In the genomic region with DNA sequence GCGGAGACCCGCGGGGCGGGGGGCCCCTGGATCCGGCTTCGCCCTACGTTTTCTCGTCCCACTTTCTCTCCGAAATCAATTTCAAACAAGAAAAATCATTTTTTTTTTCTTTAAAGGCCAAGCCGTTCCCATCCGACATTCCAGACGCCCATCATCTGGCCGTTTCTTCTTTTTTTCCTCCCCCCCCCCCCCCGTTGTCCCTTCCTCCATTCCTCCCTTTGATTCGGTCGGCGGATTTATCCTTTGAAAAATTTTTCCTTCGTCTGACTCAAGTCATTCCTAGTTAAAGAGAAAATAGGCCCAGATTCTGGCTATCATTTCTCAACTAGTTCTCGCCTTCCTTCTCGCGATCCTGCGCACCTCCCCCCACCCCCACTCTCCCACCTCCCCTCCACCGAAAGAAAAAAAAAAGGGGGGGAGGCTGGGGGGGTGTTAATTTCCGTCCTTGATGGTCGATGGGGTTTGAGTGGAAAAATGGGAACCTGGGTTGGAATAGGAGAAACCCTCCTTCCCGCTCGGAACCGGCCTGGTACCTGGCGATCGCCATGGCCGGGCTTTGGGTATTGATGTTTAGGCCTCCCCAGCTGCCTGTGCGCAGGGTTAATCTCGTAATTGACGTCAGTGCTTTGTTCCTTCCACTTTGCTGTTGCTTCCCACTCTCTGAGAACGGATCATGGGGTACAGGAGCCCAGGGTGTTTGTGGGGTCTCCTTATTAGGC, we compare ENCODE assay signal across 8 mouse cellular contexts. TPM values are rescaled to one million over a fixed set of nuclear protein-coding genes. Genes with fewer than 3 reads are reported as not detected.
DNase-seq lines count a peak whose midpoint lies in the region; ATAC-seq and TF ChIP-seq lines count a peak whose summit lies in the region.

No protein-coding gene starts in this region.

- H3K79me2 ChIP-seq in myocyte (ENCODE audit: control insufficient read depth, insufficient read depth): peaks cover 53% of the 10 kb centered on the region

- peak overlapping the region; percentile 69 for H3K4me2 ChIP-seq in embryonic facial prominence, embryonic 13.5 days
- peak overlapping the region; percentile 91 for H3K4me2 ChIP-seq in heart, embryonic 11.5 days
- peak overlapping the region; percentile 91 for H3K4me2 ChIP-seq in kidney, embryonic 15.5 days
- peak overlapping the region; percentile 78 for H3K4me2 ChIP-seq in liver, embryonic 11.5 days
- peak overlapping the region; percentile 74 for H3K4me2 ChIP-seq in myocyte (ENCODE audit: low read depth)

- H3K27me3 ChIP-seq in embryonic facial prominence, embryonic 13.5 days: no peaks in the 10 kb centered on the region
- no peaks in the 10 kb centered on the region for H3K27me3 ChIP-seq in heart, embryonic 11.5 days (ENCODE audit: control insufficient read depth, insufficient read depth, low read length)
- no peaks in the 10 kb centered on the region for H3K27me3 ChIP-seq in kidney, embryonic 15.5 days
- H3K27me3 ChIP-seq in liver, embryonic 11.5 days (replicated peaks; ENCODE audit: control insufficient read depth, insufficient read depth, low read length): no peaks in the 10 kb centered on the region
- H3K27me3 ChIP-seq in myocyte (ENCODE audit: control insufficient read depth, insufficient read depth, insufficient read length): no peaks in the 10 kb centered on the region
- no peaks in the 10 kb centered on the region for H3K27me3 ChIP-seq in splenic B cell, adult 2 months (ENCODE audit: control insufficient read depth, insufficient read depth, low read length, poor library complexity, severe bottlenecking)

- no peak for ATAC-seq in embryonic facial prominence, embryonic 13.5 days (ENCODE audit: insufficient number of reproducible peaks, insufficient read depth, low FRiP score, low TSS enrichment, low read depth)
- ATAC-seq in heart, embryonic 11.5 days (replicated peaks; ENCODE audit: insufficient number of reproducible peaks, low FRiP score, low TSS enrichment): no peak
- ATAC-seq in kidney, embryonic 15.5 days (replicated peaks; ENCODE audit: low FRiP score): no peak; the same call in 1 of the 2 replicates
- ATAC-seq in liver, embryonic 11.5 days (replicated peaks; ENCODE audit: low FRiP score): no peak

- peak overlapping the region; percentile 79 for H3ac ChIP-seq in myocyte (ENCODE audit: control insufficient read depth, insufficient read length)

- peak overlapping the region; percentile 94 for H3K9ac ChIP-seq in embryonic facial prominence, embryonic 13.5 days
- peak overlapping the region; percentile 86 for H3K9ac ChIP-seq in heart, embryonic 11.5 days (ENCODE audit: low read depth, low read length)
- peak overlapping the region; percentile 98 for H3K9ac ChIP-seq in kidney, embryonic 15.5 days
- H3K9ac ChIP-seq in liver, embryonic 11.5 days (ENCODE audit: low read depth, low read length): peak overlapping the region; percentile 91

- peak; percentile 12 for TF ChIP-seq POLR2A in myocyte (IDR thresholded peaks at IDR 0.05; ENCODE audit: insufficient read length, low read depth)

- 0% methylated on average over 34 of the region's 35 CpGs for WGBS in embryonic facial prominence, embryonic 13.5 days
- under 1% methylated on average over 35 of the region's 35 CpGs for WGBS in heart, embryonic 11.5 days (ENCODE audit: insufficient replicate concordance)
- 1% methylated on average over 35 of the region's 35 CpGs for WGBS in kidney, embryonic 15.5 days
- WGBS in liver, embryonic 11.5 days: 0% methylated on average over 35 of the region's 35 CpGs

- H3K4me3 ChIP-seq in embryonic facial prominence, embryonic 13.5 days: peak overlapping the region; percentile 73
- peak overlapping the region; percentile 72 for H3K4me3 ChIP-seq in heart, embryonic 11.5 days (ENCODE audit: low read depth, low read length)
- H3K4me3 ChIP-seq in kidney, embryonic 15.5 days (replicated peaks): peak overlapping the region; percentile 80
- H3K4me3 ChIP-seq in liver, embryonic 11.5 days (ENCODE audit: low read depth, low read length): peak overlapping the region; percentile 87
- peak overlapping the region; percentile 96 for H3K4me3 ChIP-seq in myocyte

- peak; percentile 82 for DNase-seq in 3T3-L1 (ENCODE audit: low read depth, low spot score)
- DNase-seq in adrenal gland, postnatal 10 days: peak; percentile 68
- peak; percentile 74 for DNase-seq in liver, embryonic 11.5 days (ENCODE audit: low spot score)
- peak; percentile 72 for DNase-seq in splenic B cell, adult 2 months (ENCODE audit: low read depth, low spot score)

- H3K36me3 ChIP-seq in embryonic facial prominence, embryonic 13.5 days: 0 out of 2 replicates have a peak, but pooled peaks cover 6% of the 10 kb centered on the region
- no peaks in the 10 kb centered on the region for H3K36me3 ChIP-seq in heart, embryonic 11.5 days (ENCODE audit: control insufficient read depth, insufficient read depth, low read length)
- peaks cover 14% of the 10 kb centered on the region; the same call in 1 of the 2 replicates for H3K36me3 ChIP-seq in kidney, embryonic 15.5 days
- H3K36me3 ChIP-seq in liver, embryonic 11.5 days (ENCODE audit: control insufficient read depth, insufficient read depth, low read length): no peaks in the 10 kb centered on the region
- H3K36me3 ChIP-seq in myocyte (ENCODE audit: control insufficient read depth, insufficient read depth): peaks cover 7% of the 10 kb centered on the region
- H3K36me3 ChIP-seq in splenic B cell, adult 2 months (ENCODE audit: control insufficient read depth, insufficient read depth, low read length, poor library complexity, severe bottlenecking): peaks cover 2% of the 10 kb centered on the region; the same call in 1 of the 2 replicates

- no peaks in the 10 kb centered on the region for H3K9me3 ChIP-seq in embryonic facial prominence, embryonic 13.5 days
- no peaks in the 10 kb centered on the region for H3K9me3 ChIP-seq in heart, embryonic 11.5 days (replicated peaks; ENCODE audit: control insufficient read depth, low read length)
- H3K9me3 ChIP-seq in kidney, embryonic 15.5 days (replicated peaks): no peaks in the 10 kb centered on the region
- no peaks in the 10 kb centered on the region for H3K9me3 ChIP-seq in liver, embryonic 11.5 days (ENCODE audit: control insufficient read depth, low read length)

- H3K27ac ChIP-seq in embryonic facial prominence, embryonic 13.5 days: peak overlapping the region; percentile 98
- H3K27ac ChIP-seq in heart, embryonic 11.5 days (ENCODE audit: low read depth, low read length): peak overlapping the region; percentile 97
- H3K27ac ChIP-seq in kidney, embryonic 15.5 days: peak overlapping the region; percentile 96
- peak overlapping the region; percentile 76 for H3K27ac ChIP-seq in liver, embryonic 11.5 days (ENCODE audit: low read depth, low read length)

- peaks cover 4% of the 10 kb centered on the region for H3K4me1 ChIP-seq in embryonic facial prominence, embryonic 13.5 days
- no peaks in the 10 kb centered on the region for H3K4me1 ChIP-seq in heart, embryonic 11.5 days (ENCODE audit: control insufficient read depth, insufficient read depth, low read length)
- peaks cover 11% of the 10 kb centered on the region for H3K4me1 ChIP-seq in kidney, embryonic 15.5 days
- H3K4me1 ChIP-seq in liver, embryonic 11.5 days (replicated peaks; ENCODE audit: control insufficient read depth, insufficient read depth, low read length): no peaks in the 10 kb centered on the region; the same call in 1 of the 2 replicates

TF ChIP-seq in myocyte, 11 proteins besides CTCF, POLR2A, EP300 and RAD21:
- TF ChIP-seq MYOG (IDR thresholded peaks at IDR 0.05; ENCODE audit: control insufficient read depth in 1 of 3, insufficient read depth in 1 of 3, insufficient read length in 2 of 3, low read depth in 2 of 3) (peak in 1 of 3 experiments; percentile 17), MAX (IDR thresholded peaks at IDR 0.05; ENCODE audit: low read depth) (no peak)
TF ChIP-seq in myocyte: peak in this region for 1.

RNA-seq across cellular contexts. Expression of a gene that starts 0.8 kb away (rescaled TPM):
- 100 to 1,000 TPM; 142 to 154 TPM for total RNA-seq in adrenal gland, postnatal 10 days (2021)
- 60.8 and 61.1 TPM in 2 replicates for polyA plus RNA-seq in embryonic facial prominence, embryonic 13.5 days (2015; fragmentation: Nextera tagmentation; extraction: Ambion mirVana)
- polyA plus RNA-seq in heart, embryonic 11.5 days (2014; fragmentation: Nextera tagmentation; extraction: Ambion mirVana): 29.3 and 54.4 TPM in 2 replicates
- 32.1 and 38.0 TPM in 2 replicates for polyA plus RNA-seq in kidney, embryonic 15.5 days (2015; fragmentation: Nextera tagmentation; extraction: Ambion mirVana)
- polyA plus RNA-seq in liver, embryonic 11.5 days (2014; fragmentation: Nextera tagmentation; extraction: Ambion mirVana): 16.5 and 17.3 TPM in 2 replicates
- polyA plus RNA-seq in myocyte (2012; fragmentation: generic; extraction: Trizol): 15.6 TPM

RNA-seq across cellular contexts. Expression of a gene that starts 26.9 kb away (rescaled TPM):
- total RNA-seq in adrenal gland, postnatal 10 days (2021): 10 to 100 TPM; 11.2 to 11.4 TPM
- polyA plus RNA-seq in embryonic facial prominence, embryonic 13.5 days (2015; fragmentation: Nextera tagmentation; extraction: Ambion mirVana): 21.5 and 23.5 TPM in 2 replicates
- polyA plus RNA-seq in heart, embryonic 11.5 days (2014; fragmentation: Nextera tagmentation; extraction: Ambion mirVana): 21.3 and 24.9 TPM in 2 replicates
- polyA plus RNA-seq in kidney, embryonic 15.5 days (2015; fragmentation: Nextera tagmentation; extraction: Ambion mirVana): 22.8 and 24.3 TPM in 2 replicates
- 36.7 and 37.9 TPM in 2 replicates for polyA plus RNA-seq in liver, embryonic 11.5 days (2014; fragmentation: Nextera tagmentation; extraction: Ambion mirVana)
- 4.0 TPM for polyA plus RNA-seq in myocyte (2012; fragmentation: generic; extraction: Trizol)

RNA-seq across cellular contexts. Expression of a gene that starts 51.1 kb away (rescaled TPM):
- total RNA-seq in adrenal gland, postnatal 10 days (2021): 100 to 1,000 TPM; 146 to 151 TPM
- polyA plus RNA-seq in embryonic facial prominence, embryonic 13.5 days (2015; fragmentation: Nextera tagmentation; extraction: Ambion mirVana): 80.5 and 84.4 TPM in 2 replicates
- polyA plus RNA-seq in heart, embryonic 11.5 days (2014; fragmentation: Nextera tagmentation; extraction: Ambion mirVana): 84.1 and 101 TPM in 2 replicates
- polyA plus RNA-seq in kidney, embryonic 15.5 days (2015; fragmentation: Nextera tagmentation; extraction: Ambion mirVana): 91.0 and 94.6 TPM in 2 replicates
- polyA plus RNA-seq in liver, embryonic 11.5 days (2014; fragmentation: Nextera tagmentation; extraction: Ambion mirVana): 154 and 166 TPM in 2 replicates
- 99.3 TPM for polyA plus RNA-seq in myocyte (2012; fragmentation: generic; extraction: Trizol)
